Mouse (Mus musculus) intestine, postnatal 0 days (tissue): ENCODE results near the gene Epha3. TPM values are rescaled to one million over a fixed set of nuclear protein-coding genes. Genes with fewer than 3 reads are reported as not detected.

ENCODE experiments used
- ATAC-seq: fragments of 200-750 bp; cut with Nextera tagmentation; 2 replicates; pipeline ENCODE4 v1.8.0; 2017; ENCODE audit warnings: mild to moderate bottlenecking, moderate TSS enrichment, moderate library complexity
- H3K27ac ChIP-seq: fragments of 300-500 bp; sonication (generic); 2 replicates; pipeline ENCODE4 v1.5.1; 2014; ENCODE audit warnings: mild to moderate bottlenecking, low read depth, low read length, moderate library complexity
- H3K27me3 ChIP-seq: fragments of 300-500 bp; sonication (generic); replicated peaks from 2 replicates; pipeline ENCODE4 v1.6.1; 2014; ENCODE audit warnings: low read length, mixed read lengths; ENCODE audit not compliant: control insufficient read depth, insufficient read depth
- H3K36me3 ChIP-seq: fragments of 300-500 bp; sonication (generic); 2 replicates; pipeline ENCODE4 v1.6.1; 2014; ENCODE audit warnings: mild to moderate bottlenecking, moderate library complexity; ENCODE audit not compliant: control insufficient read depth, insufficient read depth
- H3K4me1 ChIP-seq: fragments of 300-500 bp; sonication (generic); replicated peaks from 2 replicates; pipeline ENCODE4 v1.6.1; 2014; ENCODE audit warnings: antibody characterized with exemption, low read length, mixed read lengths; ENCODE audit not compliant: control insufficient read depth, insufficient read depth
- H3K4me2 ChIP-seq: fragments of 300-500 bp; sonication (generic); replicated peaks from 2 replicates; pipeline ENCODE4 v1.6.1; 2014; ENCODE audit warnings: low read depth, mild to moderate bottlenecking, moderate library complexity
- H3K4me3 ChIP-seq: fragments of 300-500 bp; sonication (generic); 2 replicates; pipeline ENCODE4 v1.5.1; 2014; ENCODE audit warnings: low read depth, low read length
- H3K9ac ChIP-seq: fragments of 300-500 bp; sonication (generic); 2 replicates; pipeline ENCODE4 v1.6.1; 2014; ENCODE audit warnings: mild to moderate bottlenecking, low read depth, low read length
- H3K9me3 ChIP-seq: fragments of 300-500 bp; sonication (generic); 2 replicates; pipeline ENCODE4 v1.6.1; 2016; ENCODE audit warnings: mixed run types; ENCODE audit not compliant: control insufficient read depth
- CTCF ChIP-seq: sonication (generic); IDR thresholded peaks from 2 replicates; pipeline ENCODE4 v1.5.1; 2016; ENCODE audit warnings: low read depth, mild to moderate bottlenecking, control low read depth, antibody characterized with exemption, moderate library complexity
- WGBS: fragments of 180-500 bp; shearing (Covaris S2); extraction: QIAGEN DNeasy Blood & Tissue Kit; methylation state at CpG from one replicate; pipeline ENCODE4 v1.1.7; 2014; 5-methylcytosine and 5-hydroxymethylcytosine counted together
- polyA plus RNA-seq: library from polyadenylated mRNA; unstranded; fragments of >200 nt; fragmentation: Nextera tagmentation; extraction: Ambion mirVana; gene quantifications from 2 replicates; pipeline ENCODE4 v1.2.1, GENCODE M21; 2015

The Epha3 gene
- polyA plus RNA-seq, 1 experiment from 2014 or later: 2.3 TPM

- WGBS: 37% methylated on average over 3 of the region's 3 CpGs
- Histone ChIP-seq H3K4me1 (no peaks in the 10 kb centered on the region), H3K9me3 (no peaks in the 10 kb centered on the region), H3K36me3 (no peaks in the 10 kb centered on the region), H3K4me2 (no peak overlapping the region), H3K9ac (no peak overlapping the region), H3K27ac (no peak overlapping the region), H3K27me3 (no peaks in the 10 kb centered on the region), H3K4me3 (no peak overlapping the region)
- no peak for TF ChIP-seq CTCF
- no peak for ATAC-seq
These were observed 213.2 kb downstream of the Epha3 start for GRCm38 (mm10) chr16:63650760-63651159.

GRCm38 (mm10) chr16:63646577-63646976, 217.4 kb downstream of the Epha3 start:
- Histone ChIP-seq H3K4me3 (no peak overlapping the region), H3K9ac (no peak overlapping the region), H3K4me1 (no peaks in the 10 kb centered on the region), H3K27ac (no peak overlapping the region), H3K27me3 (no peaks in the 10 kb centered on the region), H3K9me3 (no peaks in the 10 kb centered on the region), H3K36me3 (no peaks in the 10 kb centered on the region), H3K4me2 (no peak overlapping the region)
- TF ChIP-seq CTCF: no peak
- no peak for ATAC-seq

- Histone ChIP-seq H3K9ac (no peak overlapping the region), H3K27me3 (no peaks in the 10 kb centered on the region), H3K4me1 (no peaks in the 10 kb centered on the region), H3K4me2 (no peak overlapping the region), H3K27ac (no peak overlapping the region), H3K9me3 (no peaks in the 10 kb centered on the region), H3K36me3 (no peaks in the 10 kb centered on the region), H3K4me3 (no peak overlapping the region)
- 61% methylated on average over 2 of the region's 2 CpGs for WGBS
- no peak for ATAC-seq
- TF ChIP-seq CTCF: no peak
These were observed 221.3 kb downstream of the Epha3 start for GRCm38 (mm10) chr16:63642641-63643040.

- no peaks in the 10 kb centered on the region for H3K9me3 ChIP-seq
- H3K36me3 ChIP-seq: no peaks in the 10 kb centered on the region
- no peak overlapping the region for H3K4me3 ChIP-seq
- no peak for ATAC-seq
- no peak overlapping the region for H3K9ac ChIP-seq
- H3K27ac ChIP-seq: no peak overlapping the region
- no peak overlapping the region for H3K4me2 ChIP-seq
- whole genome bisulfite sequencing: 33% methylated on average over 3 of the region's 3 CpGs
- H3K4me1 ChIP-seq: no peaks in the 10 kb centered on the region
- TF ChIP-seq CTCF: no peak
- no peaks in the 10 kb centered on the region for H3K27me3 ChIP-seq
These were observed 222.4 kb downstream of the Epha3 start for GRCm38 (mm10) chr16:63641603-63642002.

- Histone ChIP-seq H3K36me3 (no peaks in the 10 kb centered on the region), H3K4me2 (no peak overlapping the region), H3K4me3 (no peak overlapping the region), H3K27me3 (no peaks in the 10 kb centered on the region), H3K27ac (no peak overlapping the region), H3K9me3 (no peaks in the 10 kb centered on the region), H3K9ac (no peak overlapping the region), H3K4me1 (no peaks in the 10 kb centered on the region)
- 56% methylated on average over 6 of the region's 6 CpGs for WGBS
- TF ChIP-seq CTCF: no peak
- ATAC-seq: no peak
These were observed 225.3 kb downstream of the Epha3 start for GRCm38 (mm10) chr16:63638701-63639100.

GRCm38 (mm10) chr16:63633748-63634166, 230.2 kb downstream of the Epha3 start:
- no peak for TF ChIP-seq CTCF

GRCm38 (mm10) chr16:63625229-63625628, 238.7 kb downstream of the Epha3 start:
- H3K27me3 ChIP-seq: no peaks in the 10 kb centered on the region
- no peak for TF ChIP-seq CTCF
- no peak for ATAC-seq
- no peak overlapping the region for H3K4me3 ChIP-seq
- H3K9me3 ChIP-seq: no peaks in the 10 kb centered on the region
- H3K4me2 ChIP-seq: no peak overlapping the region
- no peak overlapping the region for H3K9ac ChIP-seq
- no peaks in the 10 kb centered on the region for H3K4me1 ChIP-seq
- H3K27ac ChIP-seq: no peak overlapping the region
- H3K36me3 ChIP-seq: no peaks in the 10 kb centered on the region

More at GRCm38 (mm10) chr16:63633748-63634166, 230.2 kb downstream of the Epha3 start:
- H3K27ac ChIP-seq: no peak overlapping the region
- no peak overlapping the region for H3K4me2 ChIP-seq
- no peaks in the 10 kb centered on the region for H3K27me3 ChIP-seq
- no peak for ATAC-seq
- H3K36me3 ChIP-seq: no peaks in the 10 kb centered on the region
- WGBS: 90% methylated on average over 5 of the region's 5 CpGs
- no peaks in the 10 kb centered on the region for H3K4me1 ChIP-seq
- H3K4me3 ChIP-seq: no peak overlapping the region
- H3K9ac ChIP-seq: no peak overlapping the region
- no peaks in the 10 kb centered on the region for H3K9me3 ChIP-seq
